Mouse (Mus musculus) cerebellum, postnatal 14 days (tissue): ENCODE results near the gene A830018L16Rik.

Experiments
- DNase-seq, 2 experiments: peaks; one replicate each; pipeline ENCODE4 v3.0.0; 2021; ENCODE audit warnings: mixed read lengths in 2 of 2

Gene A830018L16Rik

DNA sequence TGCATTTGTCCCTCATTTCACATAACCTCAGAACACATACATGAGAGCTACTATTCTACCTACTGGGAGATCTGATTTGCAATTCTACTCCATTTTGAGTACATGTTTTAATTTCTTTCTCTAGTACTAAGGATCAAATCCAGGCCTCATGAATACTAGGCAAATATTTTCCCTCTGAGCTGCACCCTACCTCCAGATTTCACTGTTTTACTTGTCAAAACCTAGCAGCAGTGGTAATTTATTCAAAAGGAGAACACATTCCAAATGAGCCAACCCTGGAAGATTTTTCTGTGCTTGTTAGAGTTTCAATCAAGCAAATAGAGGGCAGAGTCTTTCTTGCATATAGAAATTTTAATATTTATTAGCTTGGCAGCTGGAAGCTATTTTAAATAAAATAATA lies 238.9 kb downstream of the A830018L16Rik start:
- DNase-seq: no peak

DNA sequence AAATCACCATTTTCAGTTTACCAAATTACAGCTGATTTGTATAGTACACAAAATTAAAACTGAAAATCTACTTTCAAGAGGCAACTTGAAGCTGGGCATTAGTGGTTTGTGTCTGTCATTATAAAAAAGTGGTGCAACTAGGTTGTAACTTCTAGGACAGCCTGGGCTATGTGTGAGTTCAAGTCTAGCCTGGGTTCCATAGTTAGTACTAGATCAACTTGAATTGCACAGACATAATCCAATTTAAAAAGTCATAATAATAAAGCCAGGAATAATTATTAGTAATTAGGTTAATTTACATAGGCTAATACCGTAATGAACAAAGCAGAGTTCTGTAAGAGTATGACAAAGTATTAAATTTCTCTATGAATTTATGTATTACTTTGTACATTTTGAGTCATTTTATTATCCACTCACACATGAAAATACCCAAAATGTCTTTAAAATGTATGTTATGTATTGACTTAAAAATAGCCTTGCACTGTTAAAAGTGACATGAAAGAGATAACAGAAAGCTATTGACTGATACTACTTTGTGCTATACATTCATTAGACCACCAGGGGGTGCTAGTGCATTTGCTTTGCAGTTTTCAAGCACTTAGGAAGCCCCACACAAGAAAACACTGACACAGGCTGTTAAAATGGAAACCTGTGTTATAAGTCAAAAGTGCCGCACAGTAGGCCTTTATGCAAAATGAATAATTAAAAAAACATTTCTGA lies 243.6 kb downstream of the A830018L16Rik start:
- peak; percentile 75 to 80 for DNase-seq

DNA sequence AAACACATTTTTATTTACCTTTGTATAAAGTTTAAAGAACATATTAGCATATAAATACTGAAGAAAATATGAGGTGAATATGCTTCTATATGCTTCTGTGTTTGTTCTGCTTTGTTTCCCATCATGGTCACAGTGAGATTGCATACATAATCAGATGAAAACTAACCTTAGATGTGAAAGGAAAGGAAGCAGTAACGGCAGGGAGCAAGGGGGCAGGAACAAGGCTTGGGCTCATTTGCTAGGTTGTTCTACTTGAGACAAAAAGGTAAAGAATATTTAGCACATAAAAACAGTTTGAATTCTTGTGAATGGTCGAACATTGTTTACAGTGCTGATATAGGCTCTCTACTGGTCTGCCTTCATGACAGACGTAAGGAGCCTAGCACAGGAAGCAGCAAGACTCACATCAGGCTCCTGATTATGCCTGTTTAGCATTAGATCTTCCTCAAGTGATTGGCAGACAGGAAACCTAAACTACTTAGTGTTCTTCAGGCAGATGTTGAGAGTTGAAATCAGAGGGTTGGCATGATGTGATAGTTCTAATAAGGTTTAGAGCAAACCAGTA lies 244.2 kb downstream of the A830018L16Rik start:
- no peak for DNase-seq

DNA sequence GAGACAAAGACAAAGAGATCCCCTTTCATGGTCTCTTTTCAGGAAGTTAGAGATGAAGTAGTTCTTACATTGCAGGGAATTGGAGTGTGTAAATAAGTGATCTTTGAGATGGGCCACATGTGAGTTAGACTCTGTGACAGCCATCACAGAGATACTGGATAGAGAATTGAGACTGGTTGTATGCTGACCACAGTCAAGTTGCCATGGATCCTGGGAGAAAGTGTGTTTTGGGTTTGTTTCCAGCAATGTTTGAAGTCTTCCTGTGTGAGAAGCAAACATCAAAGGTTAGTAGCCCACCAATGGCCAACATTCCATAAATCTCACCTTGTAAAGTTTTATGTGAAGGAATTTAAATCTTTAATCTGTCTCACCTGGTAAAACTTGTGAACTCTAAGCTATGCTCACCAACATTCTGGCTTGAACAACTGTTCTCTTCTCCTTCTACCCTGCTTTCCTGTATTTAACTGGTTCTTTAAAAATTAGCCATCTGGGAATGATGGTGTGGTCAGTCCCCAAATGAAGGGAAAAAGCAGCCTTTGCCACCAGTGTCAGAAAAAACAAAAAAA lies 330.9 kb downstream of the A830018L16Rik start:
- no peak for DNase-seq

DNA sequence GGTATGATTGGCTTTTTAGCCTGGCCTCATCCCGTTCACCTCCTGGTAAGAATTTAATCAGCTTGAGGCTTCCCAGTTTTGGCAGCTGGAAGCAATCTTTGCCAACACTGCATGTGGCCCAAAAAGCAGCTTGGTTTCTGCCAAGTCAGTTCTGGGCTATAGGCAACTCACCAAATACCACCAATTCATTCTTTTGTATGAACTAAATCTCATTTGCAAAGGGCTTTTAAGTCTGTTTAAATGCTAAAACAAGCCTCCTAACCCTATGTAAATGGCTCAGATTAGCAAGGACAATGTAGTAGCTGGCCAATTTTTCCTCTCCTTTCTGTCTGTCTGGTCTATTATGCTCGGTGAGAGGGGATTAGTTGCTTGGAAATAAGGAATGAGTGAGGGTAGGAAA lies 334.5 kb downstream of the A830018L16Rik start:
- DNase-seq: peak; percentile 55 to 64

DNA sequence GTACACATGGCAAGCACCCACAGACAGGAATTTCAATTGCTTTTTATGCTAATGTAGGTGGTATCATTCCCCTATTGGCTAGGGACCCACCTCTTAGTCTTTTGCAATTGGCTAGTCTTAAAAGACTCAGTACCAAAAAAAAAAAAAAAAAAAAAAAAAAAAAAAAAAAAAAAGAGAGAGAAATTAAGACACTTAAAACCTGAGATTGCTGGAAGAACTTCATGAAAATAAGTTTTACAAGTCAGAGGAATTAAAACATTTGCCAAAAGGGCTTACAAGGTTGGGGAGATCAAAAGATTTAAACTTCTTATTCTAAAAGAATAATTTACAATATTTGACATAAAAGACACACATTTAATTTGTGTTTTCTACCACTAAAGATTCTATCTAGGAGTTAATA lies 336.2 kb downstream of the A830018L16Rik start:
- no peak for DNase-seq

DNA sequence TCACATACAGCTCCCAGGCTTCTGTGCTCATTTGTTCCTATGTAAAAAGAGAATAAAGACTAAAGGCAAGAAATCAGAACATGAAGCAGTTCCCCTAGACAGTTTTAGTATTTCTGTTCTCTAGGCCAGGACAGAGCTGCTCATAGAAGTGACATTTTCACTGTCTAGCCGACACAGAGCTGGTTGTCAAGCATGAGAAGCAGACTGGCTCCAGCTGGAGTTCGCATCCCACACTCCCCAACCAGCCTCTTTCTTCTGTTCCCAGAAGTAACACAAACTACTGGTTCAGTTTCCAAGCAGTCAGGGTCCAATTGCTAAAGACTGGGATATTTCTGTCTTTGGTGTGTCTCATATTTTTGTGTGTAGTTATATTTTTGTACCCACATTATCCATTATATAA lies 336.7 kb downstream of the A830018L16Rik start:
- no peak for DNase-seq

DNA sequence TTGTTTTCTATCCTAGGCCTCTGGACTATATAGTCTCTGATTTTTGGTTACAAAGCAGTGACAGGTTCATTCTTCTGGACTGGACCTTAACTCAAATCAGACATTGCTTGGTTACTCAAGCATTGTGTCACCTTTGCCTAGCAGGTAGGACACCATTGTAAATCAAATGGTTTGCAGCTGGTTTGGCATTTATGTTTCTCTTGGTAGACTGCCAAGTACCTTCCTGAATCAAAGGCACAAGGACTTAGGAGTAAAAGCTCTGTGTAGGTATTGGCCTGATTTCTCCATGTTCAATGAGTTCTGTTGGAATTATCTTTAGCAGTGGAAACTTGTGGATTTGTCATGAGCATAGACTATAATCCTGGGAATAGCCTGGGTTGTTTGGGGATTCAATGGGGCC lies 338.1 kb downstream of the A830018L16Rik start:
- no peak for DNase-seq

DNA sequence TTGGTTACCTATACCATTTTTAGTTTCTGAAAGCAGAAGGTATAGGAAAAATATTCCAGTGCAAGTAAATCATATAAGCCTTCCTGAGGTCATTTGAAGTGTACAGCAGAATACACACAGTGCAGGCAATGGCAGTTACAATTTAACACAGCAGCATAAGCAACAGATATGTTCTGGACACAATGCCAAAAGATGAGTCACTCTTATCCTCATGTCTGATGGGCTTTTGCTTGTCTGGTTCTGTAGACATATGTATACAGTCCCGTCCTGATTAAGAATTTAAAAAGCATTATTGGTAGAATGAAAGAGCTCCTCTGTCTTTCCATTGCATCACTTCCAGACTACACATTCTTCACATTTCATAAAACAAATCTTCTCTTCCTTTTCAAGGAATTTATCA lies 374.4 kb downstream of the A830018L16Rik start:
- no peak for DNase-seq

DNA sequence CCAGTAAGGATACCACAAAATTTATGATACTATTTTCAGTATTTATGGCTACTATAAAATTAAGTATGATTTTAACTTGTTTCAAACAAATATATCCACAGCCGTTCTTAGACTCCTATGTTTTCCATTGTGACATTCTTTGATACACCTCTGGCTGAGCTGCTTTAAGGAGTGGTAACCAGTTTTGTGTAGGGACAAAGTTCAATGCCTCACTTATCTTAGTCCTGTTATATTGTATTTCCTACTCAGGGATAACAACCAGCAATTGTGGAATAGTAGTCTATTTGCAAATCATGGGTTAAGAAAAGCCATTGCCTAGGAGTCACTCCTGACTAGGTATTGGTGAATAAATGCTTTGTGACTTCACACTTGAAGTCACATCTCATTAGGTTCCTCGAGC lies 378.9 kb downstream of the A830018L16Rik start:
- no peak for DNase-seq

DNA sequence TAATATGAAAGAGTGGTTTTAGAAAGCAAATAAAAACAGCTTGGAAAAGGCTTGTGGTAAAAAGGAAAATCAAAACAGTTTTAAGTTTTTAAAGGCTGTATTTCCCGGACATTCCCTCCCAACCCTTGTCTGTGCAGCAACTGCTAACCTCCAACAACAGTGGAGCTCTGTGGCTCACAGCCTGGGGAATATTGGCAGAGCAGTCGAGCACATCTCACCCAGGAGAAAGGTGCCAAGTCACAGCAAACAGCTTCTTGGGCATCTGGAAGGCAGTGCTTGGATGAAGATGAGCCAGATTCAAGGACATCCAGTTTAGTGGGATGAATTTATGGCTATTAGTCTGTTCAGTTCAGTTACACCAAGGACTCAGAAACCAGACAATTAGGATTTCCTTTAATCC lies 381.8 kb downstream of the A830018L16Rik start:
- peak; percentile 30 to 31 for DNase-seq

DNA sequence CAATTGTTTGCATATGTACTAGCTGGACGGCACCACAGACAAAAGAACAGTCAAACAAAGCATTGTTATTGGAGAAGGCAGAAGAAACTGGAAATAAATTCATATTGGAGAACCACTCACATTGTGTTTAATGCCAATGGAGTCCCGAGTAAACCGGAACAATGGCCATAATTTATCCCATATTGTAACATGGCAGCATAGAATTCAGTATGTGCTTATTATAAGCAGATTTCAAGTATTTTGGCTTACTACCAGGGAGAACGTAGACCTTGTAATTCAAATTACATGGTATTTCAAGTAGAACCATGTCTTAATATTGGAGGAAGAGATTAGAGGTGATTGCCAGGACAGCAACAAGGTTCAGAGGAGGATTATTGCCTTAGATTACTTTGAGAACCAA lies 458.9 kb downstream of the A830018L16Rik start:
- no peak for DNase-seq

DNA sequence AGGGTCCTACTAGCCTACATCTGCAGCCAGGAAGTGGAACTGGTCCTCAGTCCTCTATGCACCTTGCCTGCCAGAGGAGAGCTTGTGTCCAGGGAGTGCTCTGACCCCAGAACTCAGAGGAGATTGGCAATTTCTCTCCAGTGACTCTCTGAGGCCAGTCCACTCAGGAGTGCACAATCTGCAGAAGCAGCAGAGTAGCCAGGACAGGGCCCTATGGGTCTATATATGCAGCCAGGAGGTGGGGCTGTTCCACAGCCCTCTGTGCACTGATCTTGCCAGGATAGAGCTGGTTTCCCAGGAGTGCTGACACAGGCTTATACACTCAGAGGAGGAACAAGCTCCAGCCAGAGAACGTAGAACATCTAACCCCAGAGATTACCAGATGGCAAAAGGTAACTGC lies 459.7 kb downstream of the A830018L16Rik start:
- DNase-seq: no peak

DNA sequence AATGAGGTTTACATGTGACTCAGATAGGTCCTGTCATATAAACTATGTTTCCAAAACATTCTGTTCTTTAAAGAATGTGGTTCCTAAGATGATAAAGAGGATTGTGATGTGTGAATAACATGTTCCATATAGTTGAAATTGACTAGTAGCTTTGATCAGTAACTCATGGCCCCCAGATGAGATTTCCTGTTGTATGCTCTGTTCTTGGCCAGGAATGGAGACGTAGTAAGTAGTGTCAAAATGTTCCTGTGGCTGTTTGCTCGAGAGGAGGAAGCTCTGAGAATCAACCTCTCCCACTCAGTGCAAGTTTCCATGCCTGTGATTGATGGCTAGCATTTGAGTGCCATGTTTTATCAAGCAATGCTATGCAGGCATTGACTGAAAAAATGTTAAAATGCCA lies 467.8 kb downstream of the A830018L16Rik start:
- DNase-seq: no peak

DNA sequence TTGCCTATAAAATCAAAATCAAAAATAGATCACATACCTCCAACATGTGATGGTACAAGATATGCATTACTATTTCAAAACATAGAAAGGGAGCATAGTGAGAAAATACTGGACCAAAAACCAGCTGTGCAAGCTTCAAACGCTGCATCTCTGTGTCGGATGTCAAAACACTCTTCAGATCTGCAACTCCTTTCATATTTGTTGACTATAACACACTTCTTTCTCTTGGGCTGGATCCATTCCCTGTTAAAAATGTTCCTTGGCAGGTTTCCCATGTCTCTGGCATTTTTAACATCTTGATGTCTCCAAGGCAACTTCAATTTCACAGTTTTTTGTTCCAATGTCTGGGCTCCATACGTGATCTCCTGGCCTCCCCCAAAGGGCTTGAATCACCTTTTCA lies 481.8 kb downstream of the A830018L16Rik start:
- peak in 1 of 2 experiments; percentile 1 for DNase-seq

DNA sequence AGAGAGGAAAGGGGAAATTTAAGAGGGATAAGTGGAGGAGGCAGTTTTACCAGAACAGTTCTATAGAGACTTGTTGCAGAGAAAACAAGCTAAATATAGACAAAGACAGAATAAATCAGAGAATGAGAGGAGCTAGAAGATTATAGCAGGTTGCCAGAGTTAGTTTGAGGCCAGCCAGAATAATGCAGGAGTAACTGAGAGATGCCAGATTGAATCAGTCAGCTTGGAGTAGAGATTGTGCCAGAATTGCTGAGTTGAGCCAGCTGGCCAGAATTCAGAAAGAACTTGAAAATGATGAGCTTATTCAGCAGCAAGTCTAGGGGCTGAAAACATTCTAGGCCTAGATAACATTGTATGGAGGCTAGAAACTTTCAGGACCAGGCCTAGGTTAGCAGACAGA lies 502.0 kb downstream of the A830018L16Rik start:
- DNase-seq: no peak

DNA sequence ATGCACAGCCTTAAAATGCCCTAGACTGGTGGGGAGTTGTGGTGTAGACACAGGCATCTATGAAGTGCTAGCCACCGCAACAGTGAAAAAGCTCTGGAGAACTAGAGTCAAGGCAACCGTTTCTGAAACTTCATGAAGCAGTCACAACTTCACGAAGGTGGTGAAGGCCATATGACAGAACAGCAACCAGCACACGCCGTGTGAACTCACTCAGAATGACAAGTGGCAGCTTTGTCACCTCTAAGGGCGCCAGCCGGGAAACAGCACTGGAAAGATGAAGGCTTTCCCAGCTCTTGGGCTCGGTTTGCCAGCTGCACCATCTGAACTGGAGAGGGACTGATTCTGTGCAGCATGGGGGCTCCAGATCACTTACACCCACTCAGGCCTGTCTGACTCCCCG lies 523.1 kb downstream of the A830018L16Rik start:
- DNase-seq: no peak

DNA sequence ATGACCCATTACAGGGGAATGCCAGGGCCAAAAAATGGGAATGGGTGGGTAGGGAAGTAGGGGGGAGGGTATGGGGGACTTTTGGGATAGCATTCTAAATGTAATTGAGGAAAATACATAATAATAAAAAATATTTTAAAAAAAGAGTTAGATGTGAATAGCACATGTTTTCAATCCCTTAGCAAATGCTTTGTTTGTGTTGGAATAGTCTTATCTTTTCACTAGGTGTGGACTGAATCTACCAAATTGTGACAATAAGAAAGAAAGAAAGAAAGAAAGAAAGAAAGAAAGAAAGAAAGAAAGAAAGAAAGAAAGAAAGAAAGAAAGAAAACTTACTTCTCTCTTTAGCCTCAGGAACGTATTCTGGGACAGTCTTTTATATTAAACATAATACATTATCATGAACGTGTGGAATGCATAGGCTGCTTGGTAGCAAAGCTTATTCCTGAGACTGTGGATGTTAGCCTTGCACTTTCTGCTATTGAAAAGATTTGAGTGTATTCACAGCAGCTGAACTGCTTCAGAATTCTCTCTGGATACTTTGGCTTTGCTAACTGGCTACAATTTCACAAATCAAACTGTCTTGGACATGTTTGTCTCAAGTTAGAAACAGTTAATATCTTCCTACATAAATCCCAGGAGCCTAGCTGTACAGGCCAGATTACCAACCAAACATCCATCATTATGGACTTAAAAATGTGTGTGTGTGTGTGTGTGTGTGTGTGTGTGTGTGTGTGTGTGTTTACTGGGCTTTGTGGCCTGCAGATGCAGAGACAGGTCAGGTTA lies 545.7 kb downstream of the A830018L16Rik start:
- DNase-seq: no peak

DNA sequence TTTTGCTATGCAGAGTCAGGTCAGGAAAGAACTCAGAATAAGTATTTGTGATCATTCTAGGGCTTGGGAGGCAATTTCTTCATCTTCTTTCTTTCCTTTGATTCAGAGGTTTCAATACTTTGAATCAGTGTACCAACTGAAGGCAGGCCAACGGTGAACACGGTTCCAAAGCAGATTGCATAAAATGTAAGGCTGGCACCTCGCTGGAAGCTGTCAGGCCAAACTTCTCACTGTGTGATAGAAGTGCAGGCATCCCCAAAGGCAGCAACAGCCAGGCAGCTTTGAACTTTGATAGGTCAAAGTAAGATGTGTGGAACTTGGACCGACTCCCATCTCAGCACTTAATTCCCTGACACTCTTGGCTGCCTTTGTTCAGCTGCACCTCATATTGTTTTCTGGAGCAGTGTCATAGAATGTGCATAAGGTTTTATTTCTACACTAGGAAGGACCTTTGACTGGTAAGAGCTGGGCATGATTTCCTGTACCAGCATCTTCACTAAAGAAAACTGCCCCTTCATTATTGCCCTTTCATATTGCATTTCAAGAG lies 568.8 kb downstream of the A830018L16Rik start:
- no peak for DNase-seq

DNA sequence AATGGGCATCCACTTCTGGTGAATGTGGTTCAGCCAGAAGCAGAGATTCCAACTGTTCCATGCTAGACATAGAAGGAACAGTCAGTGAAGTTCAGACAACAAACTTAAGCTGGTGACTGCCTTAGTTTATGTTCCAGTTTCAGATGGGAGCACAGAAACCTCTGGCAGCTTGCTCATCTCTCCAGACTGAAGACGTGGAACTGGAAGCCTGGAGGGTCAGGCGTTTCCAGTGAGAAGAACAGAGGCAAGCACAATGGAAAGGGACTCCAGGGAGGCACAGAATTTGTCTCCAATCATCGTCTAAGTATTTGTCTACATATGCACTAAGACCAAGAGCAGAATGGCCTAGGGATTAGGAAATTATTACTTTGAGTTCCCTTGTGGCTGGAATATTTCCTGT lies 576.1 kb downstream of the A830018L16Rik start:
- DNase-seq: no peak

DNA sequence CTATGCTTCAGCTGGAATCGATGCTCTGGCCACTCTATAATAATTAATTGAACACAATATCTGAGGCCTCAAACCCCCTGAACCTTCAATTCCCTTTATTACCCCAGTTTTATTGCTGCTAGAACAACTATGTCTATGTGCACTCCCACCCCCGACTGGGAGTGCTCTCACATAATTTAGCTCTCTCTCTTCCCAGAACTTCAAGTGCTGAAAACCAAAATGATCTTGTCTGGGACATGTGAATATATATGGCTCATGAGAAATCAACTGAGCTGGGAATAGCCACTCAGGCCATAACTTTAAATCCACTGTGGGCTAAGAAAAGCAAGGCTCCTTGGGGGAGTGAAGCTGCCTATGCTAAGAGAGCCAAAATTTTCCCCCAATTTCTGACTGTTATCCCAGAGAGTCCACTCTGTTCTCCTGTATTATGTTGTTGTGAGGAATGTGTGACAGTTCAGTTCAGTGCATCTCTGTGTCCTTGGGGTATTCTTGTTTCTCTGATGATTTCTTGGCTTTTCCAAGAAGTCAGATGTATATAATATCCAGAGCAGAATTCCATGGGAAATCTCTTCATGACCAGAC lies 582.5 kb downstream of the A830018L16Rik start:
- DNase-seq: no peak

DNA sequence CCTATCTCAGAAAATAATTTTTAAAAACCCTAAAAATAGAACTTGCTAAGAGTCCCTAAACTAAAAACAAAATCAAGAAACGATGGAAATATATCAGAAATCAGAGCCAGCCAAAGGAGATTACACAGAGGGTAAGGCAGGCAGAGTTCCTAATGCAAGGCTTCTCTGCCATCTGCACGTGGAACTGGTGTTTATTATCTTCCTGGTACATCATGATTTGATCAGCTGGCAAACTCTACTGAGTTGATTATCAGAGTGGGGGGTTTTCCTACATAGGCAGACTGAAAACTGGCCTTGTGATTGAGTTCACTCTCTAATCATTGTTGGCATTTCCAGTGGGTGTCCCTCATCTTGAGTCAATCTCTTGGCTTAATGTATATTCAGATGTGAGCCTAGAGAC lies 583.7 kb downstream of the A830018L16Rik start:
- DNase-seq: no peak

DNA sequence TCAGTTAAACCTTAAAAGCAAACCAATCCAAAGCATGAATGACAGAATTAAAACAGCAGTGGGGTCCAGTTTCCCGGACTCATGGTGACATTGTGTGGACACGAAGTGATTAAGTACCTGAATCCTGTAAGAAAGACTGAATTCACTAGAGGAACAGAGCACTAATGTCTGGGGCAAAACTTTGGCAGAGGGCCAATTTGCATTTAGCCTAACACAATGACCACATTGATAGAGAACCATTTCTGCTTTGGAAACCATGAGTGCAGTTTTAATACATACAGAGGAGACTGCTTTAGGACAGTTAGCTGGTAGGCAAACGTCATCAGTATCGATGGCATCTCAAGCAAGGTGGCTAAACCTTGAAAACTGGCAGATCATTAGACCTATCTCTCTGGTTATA lies 586.7 kb downstream of the A830018L16Rik start:
- peak; percentile 7 for DNase-seq
